Mouse (Mus musculus) cortical plate, adult 2 months (tissue): ENCODE measurements around the gene Bcas3.

Experiments used
- CTCF ChIP-seq: fragments of 200-500 bp; IDR thresholded peaks from 2 replicates; pipeline ENCODE4 v1.5.1; 2011; ENCODE audit warnings: mild to moderate bottlenecking, control low read depth, low read length; ENCODE audit not compliant: insufficient read depth; ENCODE audit errors: extremely low read depth
- POLR2A ChIP-seq: fragments of 200-500 bp; IDR thresholded peaks from 2 replicates; pipeline ENCODE4 v1.6.1; 2011; ENCODE audit warnings: mild to moderate bottlenecking, low read length, control low read depth; ENCODE audit not compliant: insufficient read depth; ENCODE audit errors: extremely low read depth

DNA sequence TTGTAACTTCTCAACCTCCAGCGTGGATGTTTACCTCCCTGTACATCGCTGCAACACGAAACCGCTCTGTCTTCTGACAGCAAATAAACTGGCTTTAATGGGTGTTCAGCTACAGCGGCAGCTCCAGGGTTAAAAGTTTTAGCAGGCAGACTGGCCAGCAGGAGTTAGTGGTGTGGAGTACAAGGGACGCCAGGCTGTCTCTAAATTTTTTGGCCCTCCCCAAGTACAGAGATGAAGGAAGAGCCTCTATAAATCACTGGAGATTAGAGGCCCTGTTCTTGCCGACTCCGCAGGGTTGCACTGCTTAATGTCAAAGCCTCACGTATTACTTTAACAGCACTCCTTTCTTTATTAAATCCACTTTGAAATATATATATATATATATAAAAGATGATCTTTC, 384.3 kb downstream of the Bcas3 start:
- TF ChIP-seq CTCF = no peak
- no peak for TF ChIP-seq POLR2A
